Comparison of ENCODE assay signal across 19 mouse cellular contexts in the genomic region with DNA sequence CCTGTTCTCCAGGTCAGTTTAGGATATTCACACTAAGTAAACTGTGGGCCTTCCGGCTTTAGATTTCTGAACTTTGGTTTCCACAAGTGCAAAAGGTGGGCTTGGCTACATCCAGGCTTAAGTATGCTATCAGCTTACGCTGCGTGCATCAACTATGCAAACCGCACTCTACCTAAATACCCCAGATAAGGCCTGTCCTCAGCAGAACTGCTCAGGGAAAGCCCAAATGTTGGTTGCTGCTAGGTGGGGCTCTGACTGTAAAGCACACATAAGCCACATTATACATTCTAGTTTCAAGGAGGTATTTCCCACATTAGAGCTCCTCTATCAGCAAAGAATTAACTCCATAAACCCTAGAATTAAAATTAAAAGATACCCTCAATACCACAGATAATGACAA. TPM values are rescaled to one million over a fixed set of nuclear protein-coding genes. Genes with fewer than 3 reads are reported as not detected.
DNase-seq lines count a peak whose midpoint lies in the region; ATAC-seq and TF ChIP-seq lines count a peak whose summit lies in the region.
"Had no signal": no experiment of that assay in that cellular context is flagged by ENCODE, and none has a peak within 500 bp of the region (broad histone marks: within the 10 kb centered on the region; RNA-seq: fewer than 3 reads in every experiment).

No protein-coding gene starts in this region.

- no peak for DNase-seq in liver, embryonic 11.5 days (ENCODE audit: low spot score)
- DNase-seq in liver = no peak
- no peak for DNase-seq in liver, embryonic 14.5 days (ENCODE audit: low read depth in 3 of 3, low spot score in 3 of 3)
- no peak for DNase-seq in heart, postnatal 36 days
- no peak for DNase-seq in frontal cortex, postnatal 10 days (ENCODE audit: low spot score in 2 of 2)
- DNase-seq in midbrain, embryonic 10.5 days (ENCODE audit: low spot score) = no peak
- DNase-seq: adrenal gland, adult 2 months; adrenal gland, postnatal 25 days; cerebellum, adult 2 months; cerebellum, postnatal 10 days; embryo, embryonic 11 days; gastrocnemius, postnatal 14 days had no signal

- H3K27me3 ChIP-seq in liver, embryonic 11.5 days (replicated peaks; ENCODE audit: control insufficient read depth, insufficient read depth, low read length) = no peaks in the 10 kb centered on the region
- H3K27me3 ChIP-seq in liver, embryonic 14.5 days (ENCODE audit: control insufficient read depth, insufficient read depth, low read length) = no peaks in the 10 kb centered on the region
- H3K27me3 ChIP-seq in midbrain, embryonic 10.5 days (ENCODE audit: low read depth, poor library complexity, severe bottlenecking) = no peaks in the 10 kb centered on the region
- H3K27me3 ChIP-seq: CH12.LX; embryonic facial prominence, embryonic 15.5 days; hindbrain, embryonic 15.5 days had no signal

- no peak for TF ChIP-seq CTCF in liver, embryonic 14.5 days (IDR thresholded peaks at IDR 0.05; ENCODE audit: low read depth)

- no peaks in the 10 kb centered on the region for H3K36me3 ChIP-seq in liver, embryonic 11.5 days (ENCODE audit: control insufficient read depth, insufficient read depth, low read length)
- H3K36me3 ChIP-seq in liver, embryonic 14.5 days (replicated peaks; ENCODE audit: control insufficient read depth, insufficient read depth, low read depth) = no peaks in the 10 kb centered on the region
- H3K36me3 ChIP-seq in midbrain, embryonic 10.5 days = no peaks in the 10 kb centered on the region
- H3K36me3 ChIP-seq: embryonic facial prominence, embryonic 15.5 days; heart, embryonic 12.5 days; hindbrain, embryonic 15.5 days had no signal

- TF ChIP-seq EP300 in liver, embryonic 14.5 days (IDR thresholded peaks at IDR 0.05; ENCODE audit: low read depth) = no peak

- 50% methylated on average over 4 of the region's 4 CpGs for WGBS in liver, embryonic 11.5 days
- 22% methylated on average over 4 of the region's 4 CpGs for WGBS in liver, embryonic 14.5 days (ENCODE audit: insufficient replicate concordance)
- 92% methylated on average over 4 of the region's 4 CpGs for WGBS in midbrain, embryonic 10.5 days

- peak; percentile 76 for ATAC-seq in liver, embryonic 11.5 days (replicated peaks; ENCODE audit: low FRiP score)
- ATAC-seq in liver, embryonic 14.5 days (ENCODE audit: insufficient read depth) = peak; percentile 60; the same call in 1 of the 2 replicates
- peak; percentile 71 for ATAC-seq in megakaryocyte progenitor cell, adult 5-6 weeks (replicated peaks; ENCODE audit: poor library complexity)
- ATAC-seq: forebrain, embryonic 16.5 days had no signal

- H3K4me1 ChIP-seq in liver, embryonic 11.5 days (replicated peaks; ENCODE audit: control insufficient read depth, insufficient read depth, low read length) = peaks cover 33% of the 10 kb centered on the region; the same call in 1 of the 2 replicates
- peaks cover 10 to 38% of the 10 kb centered on the region in 2 experiments for H3K4me1 ChIP-seq in liver, embryonic 14.5 days (replicated peaks; ENCODE audit: control insufficient read depth in 2 of 2, insufficient read depth in 2 of 2, low read length in 1 of 2)
- H3K4me1 ChIP-seq in midbrain, embryonic 10.5 days = peaks cover 8% of the 10 kb centered on the region
- H3K4me1 ChIP-seq: embryonic facial prominence, embryonic 15.5 days; heart, embryonic 12.5 days; hindbrain, embryonic 15.5 days had no signal

- no peaks in the 10 kb centered on the region for H3K9me3 ChIP-seq in liver, embryonic 11.5 days (ENCODE audit: control insufficient read depth, low read length)
- no peaks in the 10 kb centered on the region for H3K9me3 ChIP-seq in liver, embryonic 14.5 days (ENCODE audit: control insufficient read depth, low read length)
- H3K9me3 ChIP-seq in midbrain, embryonic 10.5 days (replicated peaks) = no peaks in the 10 kb centered on the region
- H3K9me3 ChIP-seq: embryonic facial prominence, embryonic 15.5 days; heart, embryonic 12.5 days; hindbrain, embryonic 15.5 days had no signal

- no peak overlapping the region for H3K27ac ChIP-seq in liver, embryonic 11.5 days (ENCODE audit: low read depth, low read length)
- H3K27ac ChIP-seq in liver, embryonic 14.5 days = no peak overlapping the region
- H3K27ac ChIP-seq in midbrain, embryonic 10.5 days (replicated peaks) = no peak overlapping the region
- H3K27ac ChIP-seq: embryonic facial prominence, embryonic 15.5 days; hindbrain, embryonic 15.5 days had no signal

- no peak overlapping the region for H3K9ac ChIP-seq in liver, embryonic 11.5 days (ENCODE audit: low read depth, low read length)
- H3K9ac ChIP-seq in liver, embryonic 14.5 days (replicated peaks) = no peak overlapping the region
- H3K9ac ChIP-seq: embryonic facial prominence, embryonic 15.5 days; heart, embryonic 12.5 days; hindbrain, embryonic 15.5 days had no signal

- H3K4me2 ChIP-seq in liver, embryonic 11.5 days = no peak overlapping the region
- H3K4me2 ChIP-seq in liver, embryonic 14.5 days (ENCODE audit: low read depth) = no peak overlapping the region
- H3K4me2 ChIP-seq: embryonic facial prominence, embryonic 15.5 days; heart, embryonic 12.5 days; hindbrain, embryonic 15.5 days had no signal

- intact Hi-C loops in heart, postnatal 36 days (cut with DNase I) = no loop called here

- no peak overlapping the region for H3K4me3 ChIP-seq in liver, embryonic 11.5 days (ENCODE audit: low read depth, low read length)
- no peak overlapping the region for H3K4me3 ChIP-seq in liver, embryonic 14.5 days (ENCODE audit: insufficient read depth in 1 of 2, low read depth in 2 of 2, low read length in 2 of 2)
- H3K4me3 ChIP-seq in midbrain, embryonic 10.5 days = no peak overlapping the region
- H3K4me3 ChIP-seq: embryonic facial prominence, embryonic 15.5 days; erythroblast, embryonic 14.5 days; heart, embryonic 12.5 days; hindbrain, embryonic 15.5 days had no signal

RNA-seq across cellular contexts. Expression of a gene that starts 33.0 kb away (rescaled TPM):
- 18.7 and 23.4 TPM in 2 replicates for polyA plus RNA-seq in liver, embryonic 11.5 days (2014; fragmentation: Nextera tagmentation; extraction: Ambion mirVana)
- polyA plus RNA-seq in liver, embryonic 14.5 days (2012; rRNA removed) = 2.7 and 3.0 TPM in 2 replicates
- 4.4 and 4.5 TPM in 2 replicates for polyA plus RNA-seq in liver, embryonic 14.5 days (2014; fragmentation: Nextera tagmentation; extraction: Ambion mirVana)
- total RNA-seq in megakaryocyte progenitor cell, adult 5-6 weeks (2015) = 102 and 107 TPM in 2 replicates
- total RNA-seq in megakaryocyte progenitor cell, adult 5-6 weeks (2017) = 44.3 and 51.3 TPM in 2 replicates
- total RNA-seq in heart, postnatal 36 days (2021) = 1 to 10 TPM; 2.4 to 3.3 TPM
- 0.98 and 1.0 TPM in 2 replicates for polyA plus RNA-seq in midbrain, embryonic 10.5 days (2016; fragmentation: Nextera tagmentation; extraction: Ambion mirVana)
